Mouse (Mus musculus) stomach, embryonic 16.5 days (tissue): ENCODE results near the gene Medag. TPM values are rescaled to one million over a fixed set of nuclear protein-coding genes. Genes with fewer than 3 reads are reported as not detected.
A peak's percentile ranks its signal among the peaks of the same experiment; 100 is the strongest.

Experiments
- ATAC-seq: fragments of 200-750 bp; cut with Nextera tagmentation; 2 replicates; pipeline ENCODE4 v1.8.0; 2017; ENCODE audit warnings: moderate number of reproducible peaks, moderate TSS enrichment; ENCODE audit not compliant: insufficient read depth, low FRiP score
- H3K27ac ChIP-seq: fragments of 300-500 bp; sonication (generic); 2 replicates; pipeline ENCODE4 v1.5.1; 2014; ENCODE audit warnings: low read length
- H3K27me3 ChIP-seq: fragments of 300-500 bp; sonication (generic); 2 replicates; pipeline ENCODE4 v1.6.1; 2014; ENCODE audit warnings: low read length, control low read depth, mixed read lengths; ENCODE audit not compliant: control insufficient read depth, insufficient read depth
- H3K36me3 ChIP-seq: fragments of 300-500 bp; sonication (generic); 2 replicates; pipeline ENCODE4 v1.6.1; 2014; ENCODE audit warnings: low read length; ENCODE audit not compliant: control insufficient read depth, insufficient read depth
- H3K4me1 ChIP-seq: fragments of 300-500 bp; sonication (generic); 2 replicates; pipeline ENCODE4 v1.6.1; 2014; ENCODE audit warnings: low read length, control low read depth, mixed read lengths; ENCODE audit not compliant: control insufficient read depth, insufficient read depth
- H3K4me2 ChIP-seq: fragments of 300-500 bp; sonication (generic); 2 replicates; pipeline ENCODE4 v1.6.1; 2014; ENCODE audit warnings: low read depth, low read length, mixed read lengths
- H3K4me3 ChIP-seq: fragments of 300-500 bp; sonication (generic); replicated peaks from 2 replicates; pipeline ENCODE4 v1.5.1; 2014; ENCODE audit warnings: mild to moderate bottlenecking, low read length
- H3K9ac ChIP-seq: fragments of 300-500 bp; sonication (generic); 2 replicates; pipeline ENCODE4 v1.6.1; 2014; ENCODE audit warnings: low read length
- H3K9me3 ChIP-seq: fragments of 300-500 bp; sonication (generic); replicated peaks from 2 replicates; pipeline ENCODE4 v1.6.1; 2016; ENCODE audit warnings: low read length, control low read depth; ENCODE audit not compliant: control insufficient read depth
- WGBS: fragments of 180-500 bp; shearing (Covaris S2); extraction: QIAGEN DNeasy Blood & Tissue Kit; methylation state at CpG from one replicate; pipeline ENCODE4 v1.1.7; 2014; 5-methylcytosine and 5-hydroxymethylcytosine counted together
- polyA plus RNA-seq: library from polyadenylated mRNA; unstranded; fragments of >200 nt; fragmentation: Nextera tagmentation; extraction: Ambion mirVana; gene quantifications from 2 replicates; pipeline ENCODE4 v1.2.1, GENCODE M21; 2015

The Medag gene
- 4.0 and 4.4 TPM in 2 replicates for polyA plus RNA-seq

GRCm38 (mm10) chr5:149411509-149412193 is at the start of gene Medag:
Medag (plus strand) TSS chr5:149411749.
- Histone ChIP-seq H3K4me3 (peak within 1 kb of the TSS; percentile 47), H3K9me3 (no peaks in the 10 kb centered on the region), H3K4me1 (peaks cover 13% of the 10 kb centered on the region; the same call in 1 of the 2 replicates), H3K27me3 (peaks cover 8% of the 10 kb centered on the region; the same call in 1 of the 2 replicates), H3K36me3 (no peaks in the 10 kb centered on the region), H3K27ac (no peak within 1 kb of the TSS; the same call in 1 of the 2 replicates), H3K9ac (peak within 1 kb of the TSS; percentile 74), H3K4me2 (peak within 1 kb of the TSS; percentile 66)
- peak; percentile 81 for ATAC-seq
- 3% methylated on average over 38 of the region's 38 CpGs for WGBS

GRCm38 (mm10) chr5:149362626-149363025 is 48.9 kb upstream of the Medag start:
- Histone ChIP-seq H3K4me3 (no peak overlapping the region), H3K4me1 (no peaks in the 10 kb centered on the region), H3K27me3 (no peaks in the 10 kb centered on the region), H3K27ac (no peak overlapping the region), H3K9me3 (peaks cover 3% of the 10 kb centered on the region; the same call in 1 of the 2 replicates), H3K4me2 (no peak overlapping the region), H3K9ac (no peak overlapping the region), H3K36me3 (no peaks in the 10 kb centered on the region)
- no peak for ATAC-seq
- 85% methylated on average over 3 of the region's 3 CpGs for WGBS

GRCm38 (mm10) chr5:149363903-149364755 is 47.4 kb upstream of the Medag start:
- H3K4me1 ChIP-seq, result peaks cover 9% of the 10 kb centered on the region; the same call in 1 of the 2 replicates
- no peak overlapping the region for H3K9ac ChIP-seq
- WGBS, result 63% methylated on average over 16 of the region's 16 CpGs
- no peak overlapping the region for H3K27ac ChIP-seq
- no peaks in the 10 kb centered on the region for H3K36me3 ChIP-seq
- no peaks in the 10 kb centered on the region for H3K27me3 ChIP-seq
- peaks cover 3% of the 10 kb centered on the region; the same call in 1 of the 2 replicates for H3K9me3 ChIP-seq
- no peak for ATAC-seq
- H3K4me2 ChIP-seq, result no peak overlapping the region
- no peak overlapping the region for H3K4me3 ChIP-seq

GRCm38 (mm10) chr5:149367011-149367410 is 44.5 kb upstream of the Medag start:
- H3K4me3 ChIP-seq, result no peak overlapping the region
- no peak overlapping the region for H3K4me2 ChIP-seq
- H3K27ac ChIP-seq, result no peak overlapping the region
- no peak overlapping the region for H3K9ac ChIP-seq
- WGBS, result 82% methylated on average over 2 of the region's 2 CpGs
- H3K9me3 ChIP-seq, result no peaks in the 10 kb centered on the region
- no peaks in the 10 kb centered on the region for H3K27me3 ChIP-seq
- no peaks in the 10 kb centered on the region for H3K36me3 ChIP-seq
- H3K4me1 ChIP-seq, result peaks cover 15% of the 10 kb centered on the region
- ATAC-seq, result no peak

- Histone ChIP-seq H3K27ac (no peak overlapping the region), H3K36me3 (no peaks in the 10 kb centered on the region), H3K9ac (no peak overlapping the region), H3K4me2 (no peak overlapping the region), H3K27me3 (no peaks in the 10 kb centered on the region), H3K4me3 (no peak overlapping the region), H3K9me3 (no peaks in the 10 kb centered on the region), H3K4me1 (peaks cover 15% of the 10 kb centered on the region)
- ATAC-seq, result no peak
- 50% methylated on average over 7 of the region's 7 CpGs for WGBS
Measured at GRCm38 (mm10) chr5:149367544-149368466, 43.7 kb upstream of the Medag start.

GRCm38 (mm10) chr5:149368575-149369312 is 42.8 kb upstream of the Medag start:
- ATAC-seq, result no peak
- H3K4me2 ChIP-seq, result no peak overlapping the region

GRCm38 (mm10) chr5:149369373-149370035 is 42.0 kb upstream of the Medag start:
- H3K4me3 ChIP-seq, result no peak overlapping the region
- H3K9ac ChIP-seq, result no peak overlapping the region
- peak overlapping the region; percentile 60 for H3K27ac ChIP-seq
- 60% methylated on average over 21 of the region's 21 CpGs for WGBS
- no peak for ATAC-seq
- no peaks in the 10 kb centered on the region for H3K36me3 ChIP-seq
- no peak overlapping the region for H3K4me2 ChIP-seq
- H3K9me3 ChIP-seq, result no peaks in the 10 kb centered on the region
- peaks cover 20% of the 10 kb centered on the region for H3K4me1 ChIP-seq
- no peaks in the 10 kb centered on the region for H3K27me3 ChIP-seq

More at GRCm38 (mm10) chr5:149368575-149369312, 42.8 kb upstream of the Medag start:
- H3K4me1 ChIP-seq, result peaks cover 20% of the 10 kb centered on the region
- 42% methylated on average over 12 of the region's 12 CpGs for WGBS
- H3K36me3 ChIP-seq, result no peaks in the 10 kb centered on the region
- peak overlapping the region; percentile 60 for H3K27ac ChIP-seq
- no peaks in the 10 kb centered on the region for H3K9me3 ChIP-seq
- no peaks in the 10 kb centered on the region for H3K27me3 ChIP-seq
- H3K4me3 ChIP-seq, result no peak overlapping the region
- no peak overlapping the region for H3K9ac ChIP-seq

- H3K4me3 ChIP-seq, result no peak overlapping the region
- no peaks in the 10 kb centered on the region for H3K36me3 ChIP-seq
- H3K4me1 ChIP-seq, result peaks cover 32% of the 10 kb centered on the region
- no peak overlapping the region for H3K27ac ChIP-seq
- WGBS, result 85% methylated on average over 8 of the region's 8 CpGs
- no peaks in the 10 kb centered on the region for H3K9me3 ChIP-seq
- no peak overlapping the region for H3K9ac ChIP-seq
- H3K4me2 ChIP-seq, result no peak overlapping the region
- H3K27me3 ChIP-seq, result no peaks in the 10 kb centered on the region
- no peak for ATAC-seq
Measured at GRCm38 (mm10) chr5:149372018-149372417, 39.5 kb upstream of the Medag start.
